Mouse (Mus musculus) naive thymus-derived CD4-positive, alpha-beta T cell, adult 2 months (primary cell): ENCODE measurements at regions not wholly inside any gene's neighbourhood (a gene's known extent, or its start where the extent isn't known, plus 50 kb on each side); places are given as distances from the start of the nearest gene placed in this dataset.
"Not testable (repeated sequence)": the region's sequence is repeated elsewhere in the genome, so short reads cannot be mapped to it uniquely, and the experiment has no call there.

Source experiments
- DNase-seq: peaks from one replicate; pipeline ENCODE4 v3.0.0-alpha.2; 2011; ENCODE audit warnings: low read depth

GRCm38 (mm10) chr4:71422121-71422520 lies 335.6 kb downstream of the Gm11232 start:
- DNase-seq = not testable (repeated sequence)

GRCm38 (mm10) chr4:71409867-71410266 lies 347.9 kb downstream of the Gm11232 start:
- DNase-seq = no peak

GRCm38 (mm10) chr4:71390444-71390843 lies 367.3 kb downstream of the Gm11232 start:
- no peak for DNase-seq

GRCm38 (mm10) chr4:71369276-71369675 lies 388.5 kb downstream of the Gm11232 start:
- no peak for DNase-seq

GRCm38 (mm10) chr4:71363761-71364160 lies 394.0 kb downstream of the Gm11232 start:
- DNase-seq = no peak

- DNase-seq = no peak
Observed at GRCm38 (mm10) chr4:71357626-71358025, 400.1 kb downstream of the Gm11232 start.

- no peak for DNase-seq
Observed at GRCm38 (mm10) chr4:71356714-71357113, 401.1 kb downstream of the Gm11232 start.

GRCm38 (mm10) chr4:71356310-71356709 lies 401.5 kb downstream of the Gm11232 start:
- no peak for DNase-seq

- DNase-seq = no peak
Observed at GRCm38 (mm10) chr4:71351880-71352279, 405.9 kb downstream of the Gm11232 start.

- DNase-seq = no peak
Observed at GRCm38 (mm10) chr4:71343068-71343467, 414.7 kb downstream of the Gm11232 start.

GRCm38 (mm10) chr4:71338582-71338981 lies 419.2 kb downstream of the Gm11232 start:
- no peak for DNase-seq

GRCm38 (mm10) chr4:71332672-71333071 lies 425.1 kb downstream of the Gm11232 start:
- DNase-seq = no peak

GRCm38 (mm10) chr4:71332018-71332417 lies 425.7 kb downstream of the Gm11232 start:
- DNase-seq = peak; percentile 36

- DNase-seq = no peak
Observed at GRCm38 (mm10) chr4:71316605-71317004, 441.2 kb downstream of the Gm11232 start.

GRCm38 (mm10) chr4:71307176-71307612 lies 450.6 kb downstream of the Gm11232 start:
- DNase-seq = no peak

- no peak for DNase-seq
Observed at GRCm38 (mm10) chr4:71306690-71307089, 451.1 kb downstream of the Gm11232 start.

GRCm38 (mm10) chr4:71295716-71296115 lies 462.0 kb downstream of the Gm11232 start:
- DNase-seq = not testable (repeated sequence)

- DNase-seq = peak; percentile 88
Observed at GRCm38 (mm10) chr4:71291741-71292149, 466.0 kb downstream of the Gm11232 start.

GRCm38 (mm10) chr4:71291111-71291740 lies 466.5 kb downstream of the Gm11232 start:
- peak; percentile 84 for DNase-seq

- no peak for DNase-seq
Observed at GRCm38 (mm10) chr4:71283147-71283546, 474.6 kb downstream of the Gm11232 start.

GRCm38 (mm10) chr4:71279710-71280109 lies 478.1 kb downstream of the Gm11232 start:
- DNase-seq = no peak

GRCm38 (mm10) chr4:71259897-71260296 lies 497.9 kb downstream of the Gm11232 start:
- no peak for DNase-seq

- no peak for DNase-seq
Observed at GRCm38 (mm10) chr4:71230497-71230872, 527.3 kb downstream of the Gm11232 start.

- DNase-seq = no peak
Observed at GRCm38 (mm10) chr4:71229796-71230496, 527.8 kb downstream of the Gm11232 start.
